Mouse (Mus musculus): ENCODE measurements around the gene Nudt15. TPM values are rescaled to one million over a fixed set of nuclear protein-coding genes. Genes with fewer than 3 reads are reported as not detected.
"Not testable (repeated sequence)": the region's sequence is repeated elsewhere in the genome, so short reads cannot be mapped to it uniquely, and the experiment has no call there.

The Nudt15 gene
- 1.6 and 1.7 TPM in 2 replicates for polyA plus RNA-seq (2012; rRNA removed)

- TF ChIP-seq POLR2A (IDR thresholded peaks at IDR 0.05; ENCODE audit: control insufficient read depth, low read depth, low read length) (no peak), CTCF (IDR thresholded peaks at IDR 0.05; ENCODE audit: control insufficient read depth, insufficient read depth, insufficient replicate concordance, low read depth, low read length) (no peak)
- no peaks in the 10 kb centered on the region for H3K36me3 ChIP-seq (ENCODE audit: control insufficient read depth, insufficient read depth, low read length)
- no peak within 1 kb of the TSS for H3K4me3 ChIP-seq (ENCODE audit: control insufficient read depth, low read depth, low read length)
- H3K4me1 ChIP-seq (ENCODE audit: control insufficient read depth, insufficient read depth, low read length), result peaks cover 5% of the 10 kb centered on the region
- no peak within 1 kb of the TSS for H3K27ac ChIP-seq (ENCODE audit: control insufficient read depth, insufficient read depth, low read depth, low read length)
- H3K27me3 ChIP-seq (ENCODE audit: control insufficient read depth, insufficient read depth, low read length), result no peaks in the 10 kb centered on the region
Observed at GRCm38 (mm10) chr14:73548051-73548450, at the start of gene Nudt15. Nudt15 (minus strand) TSS chr14:73548242.

GRCm38 (mm10) chr14:73592166-73592565, 44.1 kb upstream of the Nudt15 start:
- Histone ChIP-seq H3K36me3 (ENCODE audit: control insufficient read depth, insufficient read depth, low read length) (peaks cover 2% of the 10 kb centered on the region), H3K27ac (ENCODE audit: control insufficient read depth, insufficient read depth, low read depth, low read length) (no peak overlapping the region), H3K4me1 (ENCODE audit: control insufficient read depth, insufficient read depth, low read length) (no peaks in the 10 kb centered on the region)

GRCm38 (mm10) chr14:73588080-73588479, 40.0 kb upstream of the Nudt15 start:
- H3K36me3 ChIP-seq (ENCODE audit: control insufficient read depth, insufficient read depth, low read length), result peaks cover 1% of the 10 kb centered on the region
- no peak overlapping the region for H3K4me3 ChIP-seq (ENCODE audit: control insufficient read depth, low read depth, low read length)
- TF ChIP-seq POLR2A (IDR thresholded peaks at IDR 0.05; ENCODE audit: control insufficient read depth, low read depth, low read length), result no peak
- TF ChIP-seq CTCF (IDR thresholded peaks at IDR 0.05; ENCODE audit: control insufficient read depth, insufficient read depth, insufficient replicate concordance, low read depth, low read length), result peak; percentile 6; the same call in 1 of the 2 replicates

More at GRCm38 (mm10) chr14:73592166-73592565, 44.1 kb upstream of the Nudt15 start:
- Histone ChIP-seq H3K27me3 (ENCODE audit: control insufficient read depth, insufficient read depth, low read length) (no peaks in the 10 kb centered on the region), H3K4me3 (ENCODE audit: control insufficient read depth, low read depth, low read length) (no peak overlapping the region)
- TF ChIP-seq CTCF (IDR thresholded peaks at IDR 0.05; ENCODE audit: control insufficient read depth, insufficient read depth, insufficient replicate concordance, low read depth, low read length) (no peak), POLR2A (IDR thresholded peaks at IDR 0.05; ENCODE audit: control insufficient read depth, low read depth, low read length) (no peak)

DNA sequence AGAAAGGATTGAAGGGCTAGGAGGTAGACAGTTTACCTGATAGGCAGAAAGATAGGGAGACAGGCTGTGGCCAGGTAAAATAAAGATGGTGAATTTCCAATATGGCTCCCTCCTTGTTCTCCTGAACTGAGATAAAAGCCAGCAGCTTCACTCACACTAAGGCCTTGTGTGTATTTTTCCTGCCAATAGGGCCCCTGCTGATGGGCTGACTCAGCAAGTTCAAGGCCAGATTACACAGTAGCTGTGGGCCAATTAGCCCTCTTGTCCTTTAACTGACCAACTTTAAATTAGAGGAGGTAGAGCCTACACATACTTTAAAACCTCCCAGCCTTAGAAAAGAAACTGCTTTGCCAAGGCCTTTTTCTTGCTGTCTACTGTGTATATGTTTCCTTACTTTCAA, 28.3 kb upstream of the Nudt15 start:
- Histone ChIP-seq H3K27ac (ENCODE audit: control insufficient read depth, insufficient read depth, low read depth, low read length) (peak overlapping the region; percentile 73), H3K4me1 (ENCODE audit: control insufficient read depth, insufficient read depth, low read length) (no peaks in the 10 kb centered on the region; the same call in 1 of the 2 replicates), H3K36me3 (ENCODE audit: control insufficient read depth, insufficient read depth, low read length) (no peaks in the 10 kb centered on the region), H3K4me3 (ENCODE audit: control insufficient read depth, low read depth, low read length) (peak overlapping the region; percentile 21; the same call in 1 of the 2 replicates), H3K27me3 (ENCODE audit: control insufficient read depth, insufficient read depth, low read length) (no peaks in the 10 kb centered on the region)
- no peak for TF ChIP-seq POLR2A (IDR thresholded peaks at IDR 0.05; ENCODE audit: control insufficient read depth, low read depth, low read length)
- TF ChIP-seq CTCF (IDR thresholded peaks at IDR 0.05; ENCODE audit: control insufficient read depth, insufficient read depth, insufficient replicate concordance, low read depth, low read length), result no peak

More at GRCm38 (mm10) chr14:73588080-73588479, 40.0 kb upstream of the Nudt15 start:
- no peak overlapping the region for H3K27ac ChIP-seq (ENCODE audit: control insufficient read depth, insufficient read depth, low read depth, low read length)
- no peaks in the 10 kb centered on the region for H3K4me1 ChIP-seq (ENCODE audit: control insufficient read depth, insufficient read depth, low read length)
- no peaks in the 10 kb centered on the region for H3K27me3 ChIP-seq (ENCODE audit: control insufficient read depth, insufficient read depth, low read length)

DNA sequence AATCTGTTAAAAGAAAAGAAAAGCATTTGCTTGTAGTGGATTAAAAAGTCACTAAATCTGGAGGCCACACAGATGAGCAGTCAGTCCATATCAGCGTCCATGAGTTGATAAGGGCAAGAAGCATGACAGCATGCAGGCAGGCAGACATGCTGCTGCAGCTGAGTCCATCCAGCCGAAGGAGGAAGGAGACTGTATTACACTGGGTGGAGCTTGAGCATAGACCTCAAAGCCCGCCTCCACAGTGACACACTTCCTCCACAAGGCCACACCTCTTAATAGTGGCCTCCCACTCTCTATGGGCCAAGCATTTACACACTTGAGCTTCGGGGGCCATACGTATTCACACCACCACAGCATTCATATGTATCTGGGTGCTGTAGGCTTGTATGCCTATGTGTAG, 26.0 kb upstream of the Nudt15 start:
- Histone ChIP-seq H3K36me3 (ENCODE audit: control insufficient read depth, insufficient read depth, low read length) (no peaks in the 10 kb centered on the region; the same call in 1 of the 2 replicates), H3K27ac (ENCODE audit: control insufficient read depth, insufficient read depth, low read depth, low read length) (no peak overlapping the region), H3K4me3 (ENCODE audit: control insufficient read depth, low read depth, low read length) (no peak overlapping the region), H3K27me3 (ENCODE audit: control insufficient read depth, insufficient read depth, low read length) (no peaks in the 10 kb centered on the region), H3K4me1 (ENCODE audit: control insufficient read depth, insufficient read depth, low read length) (no peaks in the 10 kb centered on the region; the same call in 1 of the 2 replicates)
- TF ChIP-seq POLR2A (IDR thresholded peaks at IDR 0.05; ENCODE audit: control insufficient read depth, low read depth, low read length) (no peak), CTCF (IDR thresholded peaks at IDR 0.05; ENCODE audit: control insufficient read depth, insufficient read depth, insufficient replicate concordance, low read depth, low read length) (no peak)

- no peak for TF ChIP-seq POLR2A (IDR thresholded peaks at IDR 0.05; ENCODE audit: control insufficient read depth, low read depth, low read length)
- TF ChIP-seq CTCF (IDR thresholded peaks at IDR 0.05; ENCODE audit: control insufficient read depth, insufficient read depth, insufficient replicate concordance, low read depth, low read length), result no peak
- Histone ChIP-seq H3K27ac (ENCODE audit: control insufficient read depth, insufficient read depth, low read depth, low read length) (no peak overlapping the region), H3K36me3 (ENCODE audit: control insufficient read depth, insufficient read depth, low read length) (no peaks in the 10 kb centered on the region; the same call in 1 of the 2 replicates), H3K4me1 (ENCODE audit: control insufficient read depth, insufficient read depth, low read length) (no peaks in the 10 kb centered on the region; the same call in 1 of the 2 replicates), H3K27me3 (ENCODE audit: control insufficient read depth, insufficient read depth, low read length) (no peaks in the 10 kb centered on the region), H3K4me3 (ENCODE audit: control insufficient read depth, low read depth, low read length) (no peak overlapping the region)
Observed at GRCm38 (mm10) chr14:73571143-73571542, 23.1 kb upstream of the Nudt15 start.

GRCm38 (mm10) chr14:73569831-73570230, 21.8 kb upstream of the Nudt15 start:
- not testable (repeated sequence) for H3K27me3 ChIP-seq (ENCODE audit: control insufficient read depth, insufficient read depth, low read length); H3K27ac ChIP-seq (ENCODE audit: control insufficient read depth, insufficient read depth, low read depth, low read length); H3K4me3 ChIP-seq (ENCODE audit: control insufficient read depth, low read depth, low read length); H3K4me1 ChIP-seq (ENCODE audit: control insufficient read depth, insufficient read depth, low read length); H3K36me3 ChIP-seq (ENCODE audit: control insufficient read depth, insufficient read depth, low read length)

Data from testis, adult 2 months (tissue).